Mouse (Mus musculus): ENCODE measurements around the gene Hpd. TPM values are rescaled to one million over a fixed set of nuclear protein-coding genes. Genes with fewer than 3 reads are reported as not detected.
"Not testable (repeated sequence)": the region's sequence is repeated elsewhere in the genome, so short reads cannot be mapped to it uniquely, and the experiment has no call there.

Hpd gene
- 0.34 and 4.3 TPM in 2 replicates for polyA plus RNA-seq (2012; rRNA removed)

GRCm38 (mm10) chr5:123182651-123183050, at the start of gene Hpd:
Hpd (minus strand) TSS chr5:123182727.
- no peak for DNase-seq (ENCODE audit: low read depth)

DNA sequence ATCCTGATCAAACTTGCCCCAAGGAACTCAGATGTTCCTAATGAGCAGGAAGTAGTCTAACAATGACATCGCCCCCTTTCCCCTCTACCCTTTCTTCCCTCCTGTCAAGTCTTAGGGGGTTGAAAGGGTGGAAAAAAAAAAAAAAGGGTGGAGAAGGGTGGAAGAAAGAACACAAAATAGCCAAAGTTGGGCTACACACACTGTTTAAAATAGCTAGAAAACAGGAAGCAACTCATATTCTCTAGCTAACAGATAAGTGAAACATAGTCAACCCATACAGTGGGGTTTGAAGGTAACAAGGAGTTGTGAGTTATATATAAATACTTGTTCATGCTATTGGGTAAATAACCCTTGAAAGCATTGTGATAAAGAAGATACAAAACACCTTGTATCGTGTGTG, 49.7 kb upstream of the Hpd start:
- DNase-seq (ENCODE audit: low read depth) = no peak

DNA sequence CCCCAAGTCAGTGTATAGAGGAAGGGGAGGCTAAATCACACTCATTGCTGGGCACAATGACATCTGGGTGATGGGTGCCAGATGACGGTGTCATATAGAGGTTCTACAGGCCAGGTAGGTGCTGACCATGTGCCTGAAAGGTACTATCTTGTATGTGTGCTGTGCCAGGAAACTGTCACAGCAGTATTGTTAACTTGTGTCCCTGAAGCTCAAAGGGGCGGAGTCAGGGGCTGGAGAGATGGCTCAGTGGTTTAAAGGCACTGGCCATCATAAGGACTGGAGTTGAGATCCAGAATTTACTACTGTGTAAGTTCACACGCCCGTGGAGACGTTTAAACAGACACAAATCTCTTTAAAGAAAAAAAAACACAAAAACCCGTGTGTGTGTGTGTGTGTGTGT, 46.8 kb upstream of the Hpd start:
- DNase-seq (ENCODE audit: low read depth) = no peak

DNA sequence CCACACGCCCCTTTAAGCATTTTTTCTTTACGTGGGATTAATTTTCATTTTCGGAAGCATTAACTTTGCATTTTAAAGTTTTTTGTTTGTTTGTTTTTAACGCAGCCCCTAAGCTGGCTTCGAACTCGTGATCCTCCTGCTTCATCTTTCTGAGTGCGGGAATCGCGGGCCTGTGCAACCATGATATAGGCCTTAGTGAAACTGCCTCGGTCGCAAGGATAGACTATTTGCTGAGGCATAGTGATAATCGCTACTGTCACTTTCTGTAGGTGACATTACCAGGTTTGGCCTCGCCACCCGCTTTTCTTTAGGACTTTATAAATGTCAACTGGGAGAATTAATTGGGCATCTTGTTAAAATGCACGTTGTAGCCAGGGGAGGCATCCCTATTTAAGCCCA, 46.0 kb upstream of the Hpd start:
- DNase-seq (ENCODE audit: low read depth) = no peak

DNA sequence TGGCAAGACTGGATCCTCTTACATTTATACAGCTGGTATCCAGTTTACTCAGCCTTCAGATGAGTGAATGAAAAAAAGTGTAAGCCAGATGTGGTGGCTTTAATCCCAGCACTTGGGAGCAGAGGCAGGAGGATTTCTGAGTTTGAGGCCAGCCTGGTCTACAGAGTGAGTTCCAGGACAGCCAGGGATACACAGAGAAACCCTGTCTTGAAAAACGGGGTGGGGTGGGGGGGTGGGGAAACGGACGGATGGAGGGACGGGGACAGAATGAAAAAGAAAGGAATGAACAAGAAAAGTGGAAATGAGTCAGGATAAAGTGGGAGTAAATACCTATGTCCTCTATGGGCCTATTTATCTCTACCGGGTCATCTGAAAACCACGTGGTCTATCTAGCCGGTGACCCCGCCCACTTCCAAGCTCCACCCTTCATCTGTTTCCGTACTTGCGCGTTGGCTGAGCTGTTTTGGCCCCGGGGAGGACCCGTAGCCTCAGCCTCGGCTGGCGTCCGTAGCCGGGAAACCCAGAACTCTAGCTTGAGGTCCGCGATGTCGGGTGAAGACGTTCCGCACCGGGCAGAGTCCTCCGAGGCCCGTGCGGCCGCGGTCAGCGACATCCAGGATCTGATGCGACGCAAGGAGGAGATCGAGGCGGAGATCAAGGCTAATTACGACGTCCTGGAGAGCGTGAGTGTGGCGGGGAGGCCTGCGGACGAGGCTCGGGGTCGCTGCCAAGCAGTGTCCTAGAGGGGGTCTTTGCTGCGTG, 45.4 kb upstream of the Hpd start:
- peak; percentile 47 for DNase-seq (ENCODE audit: low read depth)

- no peak for DNase-seq (ENCODE audit: low read depth)
Measured at GRCm38 (mm10) chr5:123226851-123227250, 44.3 kb upstream of the Hpd start.

DNA sequence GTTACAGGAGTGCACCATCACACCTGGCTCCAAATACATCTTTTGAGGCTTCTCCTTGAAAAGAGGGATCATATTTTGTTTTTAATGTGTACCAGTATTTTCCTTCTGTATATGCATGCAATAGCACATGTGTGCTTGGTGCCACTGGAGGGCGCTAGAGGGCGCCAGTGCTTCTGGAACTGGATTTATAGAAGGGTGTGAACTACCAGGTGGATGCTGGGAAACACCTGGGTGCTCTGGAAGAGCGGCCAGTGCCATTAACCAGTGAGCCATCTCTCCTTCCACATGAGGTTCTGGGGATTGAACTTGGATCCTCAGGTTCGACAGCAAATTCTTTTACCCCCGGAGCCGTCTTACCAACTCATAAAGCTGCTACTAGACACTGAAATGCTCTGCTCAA, 41.3 kb upstream of the Hpd start:
- not testable (repeated sequence) for DNase-seq (ENCODE audit: low read depth)

- DNase-seq (ENCODE audit: low read depth) = no peak
Measured at GRCm38 (mm10) chr5:123223051-123223410, 40.5 kb upstream of the Hpd start.

GRCm38 (mm10) chr5:123222346-123223050, 40.0 kb upstream of the Hpd start:
- DNase-seq (ENCODE audit: low read depth) = not testable (repeated sequence)

DNA sequence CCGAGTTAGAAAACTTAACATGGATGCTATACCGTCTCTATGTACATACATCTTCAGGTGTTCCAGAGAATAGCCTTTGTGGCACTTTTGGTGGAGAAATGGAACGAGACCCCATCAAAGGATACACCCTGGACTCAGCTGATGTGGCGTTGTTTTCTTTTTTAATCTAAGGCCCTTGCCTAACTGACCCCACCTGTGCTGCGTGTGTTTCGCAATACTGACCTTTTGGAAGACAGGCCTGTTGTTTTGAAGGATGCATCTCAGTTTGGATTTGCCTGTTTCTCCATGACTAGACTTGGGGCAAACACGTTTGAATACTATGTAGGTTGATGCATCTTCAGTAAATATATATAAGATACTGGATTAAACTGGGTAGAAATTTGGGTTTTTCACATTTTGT, 21.1 kb upstream of the Hpd start:
- not testable (repeated sequence) for DNase-seq (ENCODE audit: low read depth)

DNA sequence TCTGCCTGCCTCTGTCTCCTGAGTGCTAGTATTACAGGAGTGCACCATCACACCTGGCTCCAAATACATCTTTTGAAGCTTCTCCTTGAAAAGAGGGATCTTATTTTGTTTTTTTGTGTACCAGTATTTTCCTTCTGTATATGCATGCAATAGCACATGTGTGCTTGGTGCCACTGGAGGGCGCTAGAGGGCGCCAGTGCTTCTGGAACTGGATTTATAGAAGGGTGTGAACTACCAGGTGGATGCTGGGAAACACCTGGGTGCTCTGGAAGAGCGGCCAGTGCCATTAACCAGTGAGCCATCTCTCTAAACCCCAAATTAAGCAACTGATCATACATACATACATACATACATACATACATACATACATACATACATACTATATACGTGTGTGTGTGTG, 20.2 kb upstream of the Hpd start:
- DNase-seq (ENCODE audit: low read depth) = not testable (repeated sequence)

DNA sequence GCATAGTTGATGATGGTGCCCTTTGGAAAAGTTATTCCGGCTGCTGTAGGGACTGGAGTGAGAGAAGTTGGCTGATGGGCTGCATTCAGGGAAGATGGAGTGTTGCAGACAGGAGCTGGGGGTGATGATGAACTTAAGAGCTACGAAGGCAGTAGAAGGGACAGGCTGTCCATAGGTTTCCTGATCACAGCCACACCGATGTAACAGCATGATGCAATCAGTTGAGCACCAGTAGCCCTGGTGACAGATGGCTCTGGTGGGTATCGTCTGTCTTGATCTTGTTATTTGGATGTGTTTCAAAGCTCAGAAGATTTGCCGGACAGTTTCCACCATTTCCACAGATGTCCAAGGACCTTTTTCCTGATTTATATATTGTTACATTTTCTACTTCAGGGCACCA, 19.5 kb upstream of the Hpd start:
- DNase-seq (ENCODE audit: low read depth) = no peak

DNA sequence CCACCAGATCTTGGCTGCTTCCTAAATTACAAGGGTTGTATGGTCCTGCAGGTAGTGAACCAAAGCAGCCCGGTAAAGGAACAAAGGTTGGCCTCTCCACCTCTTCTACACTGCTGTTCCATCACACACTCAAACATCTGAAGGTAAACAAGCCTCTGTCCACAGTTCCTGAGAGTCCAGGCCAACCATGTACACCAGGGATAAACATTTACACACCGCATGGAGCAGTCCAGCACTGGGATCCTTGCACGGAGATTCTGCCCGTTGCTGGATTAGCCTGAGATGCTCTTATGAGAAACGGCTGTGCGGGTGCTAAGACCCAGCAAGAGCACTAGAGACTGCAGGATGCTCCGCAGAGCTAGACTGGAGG, 19.0 kb upstream of the Hpd start:
- no peak for DNase-seq (ENCODE audit: low read depth)

- DNase-seq (ENCODE audit: low read depth) = not testable (repeated sequence)
Measured at GRCm38 (mm10) chr5:123200816-123201522, 18.4 kb upstream of the Hpd start.

DNA sequence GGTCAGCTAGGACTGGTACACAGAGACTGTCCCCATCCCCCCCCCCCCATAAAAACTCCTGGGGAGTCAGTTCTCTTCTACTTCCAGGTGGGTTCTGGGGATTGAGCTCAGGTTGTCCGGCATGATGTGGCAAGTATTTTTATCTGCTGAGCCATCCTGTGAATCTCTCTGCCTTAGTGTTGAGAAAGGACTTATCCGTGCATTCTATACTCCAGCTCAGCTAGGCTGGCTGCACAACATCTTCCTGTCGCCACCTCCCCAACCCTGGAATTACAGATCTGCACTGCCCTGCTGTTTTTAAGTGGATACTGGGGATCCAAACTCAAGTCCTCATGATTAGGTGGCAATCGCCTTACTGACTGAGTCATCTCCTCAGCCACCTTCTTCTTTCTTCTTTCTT, 16.0 kb upstream of the Hpd start:
- no peak for DNase-seq (ENCODE audit: low read depth)

- no peak for DNase-seq (ENCODE audit: low read depth)
Measured at GRCm38 (mm10) chr5:123196746-123197145, 14.2 kb upstream of the Hpd start.

DNA sequence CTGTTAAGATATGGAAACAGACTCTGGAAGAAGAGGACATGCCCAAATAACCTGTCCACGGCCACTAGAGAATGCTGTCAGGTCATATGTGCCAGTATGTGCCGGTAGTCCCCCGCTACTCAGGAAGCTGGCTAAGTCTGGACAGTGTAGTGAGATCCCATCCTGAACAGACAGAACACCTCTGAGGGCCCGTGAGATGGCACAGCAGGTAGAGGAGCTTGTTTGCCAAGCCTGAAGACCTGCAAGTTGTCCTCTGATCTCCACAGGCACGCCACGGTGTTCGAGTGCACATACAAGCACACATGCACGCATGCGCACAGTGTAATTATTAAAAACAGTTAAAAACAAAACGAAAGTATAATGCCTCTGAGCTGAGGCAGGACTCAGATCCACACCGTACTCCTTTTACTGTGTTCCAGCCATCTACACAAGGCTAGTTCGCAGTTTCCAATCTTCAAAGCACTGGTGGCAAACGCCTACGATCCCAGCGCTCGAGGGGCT, 13.0 kb upstream of the Hpd start:
- no peak for DNase-seq (ENCODE audit: low read depth)

- DNase-seq (ENCODE audit: low read depth) = no peak
Measured at GRCm38 (mm10) chr5:123194856-123195255, 12.3 kb upstream of the Hpd start.

GRCm38 (mm10) chr5:123193436-123193835, 10.9 kb upstream of the Hpd start:
- DNase-seq (ENCODE audit: low read depth) = no peak

DNA sequence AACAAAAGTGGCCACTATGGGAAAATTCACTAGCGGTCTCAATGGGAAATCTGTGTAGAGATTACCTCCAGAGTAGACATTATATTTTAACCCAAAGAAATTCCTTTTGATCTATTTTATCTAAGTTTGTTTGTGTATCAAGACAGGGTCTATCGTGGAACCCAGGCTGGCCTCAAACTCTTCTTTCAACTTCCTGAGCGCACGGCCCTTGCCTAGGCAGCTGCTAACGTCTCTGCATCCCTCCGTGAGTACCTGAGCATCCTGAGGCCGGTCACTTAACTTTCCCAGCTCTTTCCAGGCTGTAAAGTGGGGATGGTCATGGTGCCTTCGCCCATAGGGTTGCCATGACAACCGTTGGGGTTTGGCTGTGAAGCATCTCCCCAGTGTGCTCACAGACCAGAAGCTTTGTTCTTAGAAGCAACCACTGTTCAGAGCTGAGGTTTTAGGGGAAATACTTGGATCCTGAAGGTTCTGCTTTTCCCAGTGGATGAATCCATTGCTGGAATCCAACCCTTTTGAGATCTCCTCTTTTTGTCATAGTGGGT, 10.2 kb upstream of the Hpd start:
- DNase-seq (ENCODE audit: low read depth) = no peak

DNA sequence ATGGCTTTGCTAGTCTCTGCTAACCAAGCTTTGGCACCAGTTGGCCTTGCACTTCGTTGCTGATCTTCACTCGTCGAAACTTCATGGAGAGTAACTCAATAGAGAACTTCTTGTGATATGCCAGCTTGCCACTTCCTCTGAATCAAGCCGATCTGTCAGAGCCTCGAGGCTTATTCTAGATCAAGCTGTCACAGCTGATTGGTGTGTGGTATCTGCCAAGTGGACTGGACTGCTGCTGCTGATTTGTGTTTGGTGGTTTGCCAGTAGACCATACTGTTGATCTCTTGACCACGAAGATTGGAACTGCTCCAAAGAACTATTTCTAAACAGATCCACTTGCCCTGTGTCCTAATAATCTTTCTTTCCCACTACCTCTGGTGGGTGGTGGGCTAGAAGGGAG, 8.9 kb upstream of the Hpd start:
- DNase-seq (ENCODE audit: low read depth) = no peak

- no peak for DNase-seq (ENCODE audit: low read depth)
Measured at GRCm38 (mm10) chr5:123190912-123191311, 8.4 kb upstream of the Hpd start.
